Mouse (Mus musculus): ENCODE results near the gene Rhbdd1.

GRCm38 (mm10) chr1:82298586-82298985 is 17.7 kb upstream of the Rhbdd1 start:
- TF ChIP-seq POLR2A (IDR thresholded peaks at IDR 0.05; ENCODE audit: insufficient read depth, low read depth, low read length) (no peak), CTCF (IDR thresholded peaks at IDR 0.05) (no peak)

Measured in heart, adult 2 months (tissue).